Mouse (Mus musculus) central nervous system, embryonic 14 days (tissue): ENCODE data around the gene Pibf1. TPM values are rescaled to one million over a fixed set of nuclear protein-coding genes. Genes with fewer than 3 reads are reported as not detected.

ENCODE experiments used
- polyA plus RNA-seq: library from polyadenylated mRNA; depleted of rRNA; stranded (reverse); fragments of >200 nt; gene quantifications from 2 replicates; pipeline ENCODE4 v1.2.3, GENCODE M21; 2012; rRNA removed

Pibf1 gene
- 10.5 and 11.9 TPM in 2 replicates for polyA plus RNA-seq

DNA sequence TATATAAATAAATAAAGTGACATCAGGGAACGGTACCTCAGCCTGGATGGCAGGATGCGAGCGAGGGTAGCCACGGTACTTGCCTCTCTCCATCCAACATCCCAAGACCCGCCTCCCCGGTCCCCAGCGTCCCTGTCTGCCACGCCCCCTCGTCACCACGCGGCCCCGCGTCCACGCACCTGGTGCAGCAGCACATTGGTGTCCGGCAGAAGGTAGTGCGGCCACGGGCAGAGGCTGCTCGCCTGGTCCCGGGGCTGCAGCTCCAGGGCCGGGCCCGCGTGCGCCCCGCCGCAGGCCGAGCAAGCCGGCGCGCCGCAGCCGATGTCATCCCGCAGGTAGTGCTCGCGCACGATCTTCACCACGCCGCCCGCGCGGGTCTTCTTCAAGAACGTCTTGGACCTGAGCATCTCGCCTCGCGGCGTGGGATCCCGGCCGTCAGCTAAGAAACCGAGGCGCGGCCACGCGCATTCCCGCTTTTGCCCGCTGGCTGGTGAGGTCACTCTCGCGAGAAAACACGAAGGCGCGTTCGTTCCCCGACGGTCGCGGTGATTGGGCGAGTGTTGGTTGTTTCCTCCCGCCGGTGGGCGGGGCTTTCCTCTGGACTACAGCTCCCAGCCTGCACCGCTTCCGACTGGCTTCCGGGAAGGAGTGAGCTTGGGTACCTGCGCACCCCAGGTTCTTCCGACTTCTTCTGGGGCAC is at the start of gene Pibf1, which contains the start of gene Dis3:
TSS of gene Pibf1 (plus strand) at position 158 of the 700 bp plus-strand sequence.
TSS of gene Dis3 (minus strand) at position 504 of the 700 bp plus-strand sequence.

DNA sequence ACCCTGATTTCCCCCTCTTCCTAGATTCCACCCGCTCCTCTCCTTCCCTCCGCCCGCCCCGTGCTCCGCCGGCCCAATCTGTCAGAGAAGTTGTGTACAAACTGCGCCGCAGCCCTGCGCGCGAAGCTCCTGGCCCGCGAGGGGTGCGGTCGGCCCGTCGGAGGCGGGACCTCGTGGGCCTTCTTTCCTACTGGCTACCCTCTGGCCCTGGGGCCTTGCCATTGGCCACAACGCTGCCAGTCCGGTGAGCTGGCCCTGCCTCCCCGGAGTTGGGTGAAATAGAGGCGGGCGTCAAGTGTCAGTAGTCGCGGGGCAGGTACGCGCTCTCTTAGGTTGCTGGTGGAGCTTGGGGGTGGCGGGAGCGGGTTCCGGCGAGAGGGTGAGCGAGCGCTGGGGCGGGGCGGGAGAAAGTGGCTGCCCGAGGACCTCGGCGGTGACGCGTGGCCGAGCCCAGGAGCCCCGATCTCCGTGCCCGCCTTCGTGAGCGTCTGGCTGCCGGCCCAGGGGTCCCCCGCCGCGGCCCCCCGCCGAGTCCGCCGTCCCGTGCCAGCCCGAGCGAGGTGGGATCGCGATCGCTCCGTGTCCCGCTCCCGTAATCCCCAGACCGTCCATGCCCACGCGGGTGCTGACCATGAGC is 199.3 kb downstream of the Pibf1 start, which contains the start of gene Klf5:
TSS of gene Klf5 (plus strand) at position 307 of the 637 bp plus-strand sequence.

Other genes starting within 250 kb of the Pibf1 start
- 3.4 and 3.7 TPM in 2 replicates for gene Rpl36a-ps1, start 105.1 kb upstream of the Pibf1 start, polyA plus RNA-seq
- 60.8 and 69.2 TPM in 2 replicates for gene Mzt1, start 53.3 kb upstream of the Pibf1 start, polyA plus RNA-seq
- gene Bora, start 53.2 kb upstream of the Pibf1 start, polyA plus RNA-seq: 16.1 and 17.3 TPM in 2 replicates
- gene Dis3, start 346 bp downstream of the Pibf1 start, polyA plus RNA-seq: 23.7 and 25.5 TPM in 2 replicates
- gene Klf5, start 199.3 kb downstream of the Pibf1 start, polyA plus RNA-seq: 2.5 and 5.1 TPM in 2 replicates